Mouse (Mus musculus): ENCODE measurements around the gene Htra2.
A peak's percentile ranks its signal among the peaks of the same experiment; 100 is the strongest.

Gene Htra2

GRCm38 (mm10) chr6:83054871-83055431 is at the start of gene Htra2:
Htra2 (minus strand) TSS chr6:83055273.
- peak in 1 of 2 experiments; percentile 40 for DNase-seq (ENCODE audit: low spot score in 2 of 2)

GRCm38 (mm10) chr6:83104158-83104557 is 49.1 kb upstream of the Htra2 start:
- DNase-seq (ENCODE audit: low spot score in 2 of 2), result peak in 1 of 2 experiments; percentile 34

- no peak for DNase-seq (ENCODE audit: low spot score in 2 of 2)
Observed at GRCm38 (mm10) chr6:83103130-83103650, 48.1 kb upstream of the Htra2 start.

GRCm38 (mm10) chr6:83101688-83102556 is 46.8 kb upstream of the Htra2 start:
- DNase-seq (ENCODE audit: low spot score in 2 of 2), result peak in 1 of 2 experiments; percentile 43

- peak; percentile 81 to 93 for DNase-seq (ENCODE audit: low spot score in 2 of 2)
Observed at GRCm38 (mm10) chr6:83101316-83101687, 46.2 kb upstream of the Htra2 start, which contains the start of the genes Ccdc142 and Gm42688. Ccdc142 (plus strand) TSS chr6:83101601. Gm42688 (plus strand) TSS chr6:83101617.

- DNase-seq (ENCODE audit: low spot score in 2 of 2), result no peak
Observed at GRCm38 (mm10) chr6:83098411-83098810, 43.3 kb upstream of the Htra2 start.

GRCm38 (mm10) chr6:83095968-83096367 is 40.9 kb upstream of the Htra2 start:
- no peak for DNase-seq (ENCODE audit: low spot score in 2 of 2)

- no peak for DNase-seq (ENCODE audit: low spot score in 2 of 2)
Observed at GRCm38 (mm10) chr6:83092416-83093127, 37.5 kb upstream of the Htra2 start.

GRCm38 (mm10) chr6:83087926-83088260 is 32.8 kb upstream of the Htra2 start:
- no peak for DNase-seq (ENCODE audit: low spot score in 2 of 2)

- no peak for DNase-seq (ENCODE audit: low spot score in 2 of 2)
Observed at GRCm38 (mm10) chr6:83087205-83087925, 32.3 kb upstream of the Htra2 start.

- DNase-seq (ENCODE audit: low spot score in 2 of 2), result no peak
Observed at GRCm38 (mm10) chr6:83086121-83087035, 31.3 kb upstream of the Htra2 start, which contains the start of gene Lbx2. Lbx2 (plus strand) TSS chr6:83086367.

- no peak for DNase-seq (ENCODE audit: low spot score in 2 of 2)
Observed at GRCm38 (mm10) chr6:83084477-83084876, 29.4 kb upstream of the Htra2 start.

- DNase-seq (ENCODE audit: low spot score in 2 of 2), result no peak
Observed at GRCm38 (mm10) chr6:83083497-83083896, 28.4 kb upstream of the Htra2 start.

GRCm38 (mm10) chr6:83080210-83080609 is 25.1 kb upstream of the Htra2 start:
- no peak for DNase-seq (ENCODE audit: low spot score in 2 of 2)

- DNase-seq (ENCODE audit: low spot score in 2 of 2), result peak; percentile 93 to 99
Observed at GRCm38 (mm10) chr6:83078324-83078858, 23.3 kb upstream of the Htra2 start.

GRCm38 (mm10) chr6:83077630-83078323 is 22.7 kb upstream of the Htra2 start, which contains the start of gene Pcgf1:
Pcgf1 (plus strand) TSS chr6:83077869.
- peak in 1 of 2 experiments; percentile 49 for DNase-seq (ENCODE audit: low spot score in 2 of 2)

- DNase-seq (ENCODE audit: low spot score in 2 of 2), result no peak
Observed at GRCm38 (mm10) chr6:83074979-83075378, 19.9 kb upstream of the Htra2 start.

GRCm38 (mm10) chr6:83071220-83071619 is 16.1 kb upstream of the Htra2 start:
- no peak for DNase-seq (ENCODE audit: low spot score in 2 of 2)

All from left cerebral cortex, adult 9 months (tissue).